Mouse (Mus musculus): Measurements from ENCODE around the gene Man1c1.

DNA sequence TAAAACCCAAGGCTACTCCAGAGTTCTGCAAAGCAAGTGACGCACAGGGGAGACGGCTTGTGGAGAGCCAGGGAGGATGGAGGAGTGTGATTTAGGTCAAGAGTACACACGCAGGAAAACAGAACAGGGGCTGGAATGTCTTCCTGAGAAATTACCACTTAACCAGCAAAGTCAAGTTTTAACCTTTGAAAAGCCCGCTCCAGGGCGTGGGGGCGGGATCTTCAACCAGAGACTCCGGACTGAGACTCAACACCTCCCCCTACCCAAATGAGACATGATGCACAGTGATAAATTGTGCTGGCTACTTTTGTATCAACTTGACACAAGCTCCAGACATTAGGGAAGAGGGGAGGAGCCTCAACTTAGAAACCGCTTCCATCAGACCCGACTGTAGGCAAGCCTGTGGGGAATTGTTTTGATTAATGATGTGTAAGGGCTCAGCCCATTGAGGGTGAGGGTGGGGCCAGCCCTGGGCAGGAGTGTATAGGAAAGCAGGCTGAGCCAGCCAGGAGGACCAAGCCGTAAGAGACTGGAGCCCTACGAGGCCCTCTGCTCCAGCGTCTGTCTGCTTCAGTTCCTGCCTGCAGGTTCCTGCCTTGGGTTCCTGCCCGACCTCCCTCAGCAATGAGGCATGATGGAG, 17.9 kb downstream of the Man1c1 start:
- TF ChIP-seq MAFK (IDR thresholded peaks at IDR 0.05; ENCODE audit: insufficient replicate concordance, low read length) (no peak), CTCF (conservative IDR thresholded peaks at IDR 0.05 in 1 of 2, IDR thresholded peaks at IDR 0.05 in 1 of 2; ENCODE audit: low read depth in 2 of 2, low read length in 2 of 2) (no peak), MXI1 (IDR thresholded peaks at IDR 0.05; ENCODE audit: low read depth, low read length) (no peak)
